Mouse (Mus musculus): ENCODE results near the gene Gm906. TPM values are rescaled to one million over a fixed set of nuclear protein-coding genes. Genes with fewer than 3 reads are reported as not detected.

The Gm906 gene
- polyA plus RNA-seq, 1 experiment from 2014 or later = not detected

Small RNA genes lying within 50 kb of the gene (microRNA-seq; reads per million reads assigned to microRNA genes)
- not detected for gene Gm24017 (ENCODE audit: borderline number of aligned reads)

Other genes with a start within 250 kb of the Gm906 start
- gene Fbxw17, start 167.6 kb upstream of the Gm906 start, polyA plus RNA-seq (2014; fragmentation: Nextera tagmentation; extraction: Ambion mirVana) = 33.7 and 35.9 TPM in 2 replicates
- gene Gm47429, start 193.6 kb upstream of the Gm906 start, polyA plus RNA-seq (2014; fragmentation: Nextera tagmentation; extraction: Ambion mirVana) = not detected in 2 replicates
- gene Nutm2, start 217.0 kb upstream of the Gm906 start, polyA plus RNA-seq (2014; fragmentation: Nextera tagmentation; extraction: Ambion mirVana) = not detected in 2 replicates

Data from embryonic facial prominence, embryonic 14.5 days (tissue).